Mouse (Mus musculus) embryonic stem cell, embryonic (primary cell): ENCODE measurements around the gene Tcte3.
"Not testable (repeated sequence)": the region's sequence is repeated elsewhere in the genome, so short reads cannot be mapped to it uniquely, and the experiment has no call there.

Experiments
- CTCF ChIA-PET, 4 experiments: fragments of 300-600 bp in 2 of 4; fragments of 350-600 bp in 2 of 4; sonication (Branson Sonifier 250); formaldehyde crosslinking; loops; one replicate each; lab custom pipeline; 2022; ENCODE audit warnings: inconsistent platforms in 2 of 4; lab: Charles Lee
- POLR2A ChIA-PET, 4 experiments: fragments of 300-600 bp in 2 of 4; fragments of 350-600 bp in 2 of 4; sonication (Branson Sonifier 250); formaldehyde crosslinking; loops; one replicate each; lab custom pipeline; 2022; ENCODE audit warnings: antibody characterized with exemption in 4 of 4, inconsistent platforms in 1 of 4; lab: Charles Lee

Gene Tcte3

GRCm38 (mm10) chr17:15041175-15041729, at the start of gene Tcte3, which contains the start of the genes Ermard and Gm3448:
Gene Tcte3 (minus strand): TSS chr17:15041488.
Gene Ermard (plus strand): TSS chr17:15041208.
Gene Gm3448 (minus strand): TSS chr17:15041537.
- POLR2A ChIA-PET, CTCF ChIA-PET: not testable (repeated sequence)

- ChIA-PET CTCF (no interaction called here), POLR2A (interaction anchor here in 1 of 4 experiments (0.6 to 1.3 kb wide), 2 partner anchors 13 to 20 kb away, joined by 3 read pairs; no protein-coding TSS in a partner anchor)
These were observed 47.3 kb upstream of the Tcte3 start for GRCm38 (mm10) chr17:15088591-15089001.

- ChIA-PET CTCF (no interaction called here), POLR2A (interaction anchor here in 1 of 4 experiments (0.6 to 1.3 kb wide), 2 partner anchors 13 to 20 kb away, joined by 3 read pairs; no protein-coding TSS in a partner anchor)
These were observed 46.9 kb upstream of the Tcte3 start for GRCm38 (mm10) chr17:15088166-15088565.

- POLR2A ChIA-PET: no interaction called here
- CTCF ChIA-PET: no interaction called here
These were observed 43.7 kb upstream of the Tcte3 start for GRCm38 (mm10) chr17:15085006-15085405.

GRCm38 (mm10) chr17:15084226-15084848, 43.0 kb upstream of the Tcte3 start:
- POLR2A ChIA-PET: interaction anchor here in 1 of 4 experiments (1.1 kb wide), 1 partner anchor 292 kb away, joined by 3 read pairs; no protein-coding TSS in a partner anchor
- CTCF ChIA-PET: no interaction called here

GRCm38 (mm10) chr17:15077536-15077935, 36.2 kb upstream of the Tcte3 start:
- ChIA-PET POLR2A (interaction anchor here in 3 of 4 experiments (0.5 to 1.5 kb wide), 4 partner anchors 9 to 836 kb away, joined by 3 to 5 read pairs (median 4); no protein-coding TSS in a partner anchor), CTCF (no interaction called here)

GRCm38 (mm10) chr17:15075033-15075432, 33.7 kb upstream of the Tcte3 start:
- CTCF ChIA-PET: no interaction called here
- POLR2A ChIA-PET: interaction anchor here in 3 of 4 experiments (0.5 to 1.1 kb wide), 4 partner anchors 173 to 489 kb away, joined by 3 read pairs; partner anchors contain the start of gene Prdm9 (in 1 of the 3)

GRCm38 (mm10) chr17:15072211-15072610, 30.9 kb upstream of the Tcte3 start:
- POLR2A ChIA-PET: no interaction called here
- CTCF ChIA-PET: no interaction called here

GRCm38 (mm10) chr17:15069124-15069523, 27.8 kb upstream of the Tcte3 start:
- POLR2A ChIA-PET: interaction anchor here (0.6 to 4.7 kb wide), 7 partner anchors 11 to 495 kb away, joined by 3 to 37 read pairs (median 3); partner anchors contain the start of genes Dll1 (in 1 of the 4), Fam120b (in 1 of the 4) and Prdm9 (in 1 of the 4)
- CTCF ChIA-PET: interaction anchor here in 1 of 4 experiments (0.7 to 0.9 kb wide), 2 partner anchors 308 to 387 kb away, joined by 3 to 7 read pairs; no protein-coding TSS in a partner anchor

- ChIA-PET CTCF (interaction anchor here in 2 of 4 experiments (0.6 to 0.9 kb wide), 3 partner anchors 309 to 404 kb away, joined by 3 to 7 read pairs (median 3); no protein-coding TSS in a partner anchor), POLR2A (interaction anchor here in 3 of 4 experiments (0.6 to 4.7 kb wide), 13 partner anchors 9 to 496 kb away, joined by 3 to 37 read pairs (median 3); partner anchors contain the start of genes Dll1 (in 1 of the 3), Fam120b (in 1 of the 3) and Prdm9 (in 1 of the 3))
These were observed 26.9 kb upstream of the Tcte3 start for GRCm38 (mm10) chr17:15068040-15068792.

- POLR2A ChIA-PET: interaction anchor here in 2 of 4 experiments (0.7 to 4.7 kb wide), 6 partner anchors 10 to 329 kb away, joined by 3 to 37 read pairs (median 4); partner anchors contain the start of gene Dll1 (in 1 of the 2)
- CTCF ChIA-PET: interaction anchor here in 2 of 4 experiments (1.6 to 2.8 kb wide), 5 partner anchors 232 to 406 kb away, joined by 6 to 16 read pairs (median 10); partner anchors contain the start of gene Dll1 (in 1 of the 2)
These were observed 25.6 kb upstream of the Tcte3 start for GRCm38 (mm10) chr17:15066911-15067310.

- CTCF ChIA-PET: interaction anchor here in 3 of 4 experiments (0.6 to 2.8 kb wide), 16 partner anchors 15 to 460 kb away, joined by 3 to 16 read pairs (median 6); partner anchors contain the start of genes Dll1 (in 1 of the 3) and Fam120b (in 1 of the 3)
These were observed 24.8 kb upstream of the Tcte3 start for GRCm38 (mm10) chr17:15066066-15066465.

GRCm38 (mm10) chr17:15065391-15066024, 24.2 kb upstream of the Tcte3 start:
- ChIA-PET CTCF (interaction anchor here (0.6 to 2.8 kb wide), 19 partner anchors 15 to 411 kb away, joined by 3 to 16 read pairs (median 5); partner anchors contain the start of genes Dll1 (in 1 of the 4) and Fam120b (in 1 of the 4)), POLR2A (interaction anchor here in 3 of 4 experiments (0.6 to 4.7 kb wide), 15 partner anchors 10 to 408 kb away, joined by 3 to 37 read pairs (median 4); partner anchors contain the start of gene Dll1 (in 1 of the 3))

More at GRCm38 (mm10) chr17:15066066-15066465, 24.8 kb upstream of the Tcte3 start:
- POLR2A ChIA-PET: interaction anchor here in 3 of 4 experiments (0.6 to 4.7 kb wide), 12 partner anchors 9 to 407 kb away, joined by 3 to 37 read pairs (median 4); partner anchors contain the start of gene Dll1 (in 1 of the 3)

- ChIA-PET CTCF (no interaction called here), POLR2A (interaction anchor here in 1 of 4 experiments (1.7 kb wide), 1 partner anchor 321 kb away, joined by 3 read pairs; no protein-coding TSS in a partner anchor)
These were observed 19.1 kb upstream of the Tcte3 start for GRCm38 (mm10) chr17:15060356-15060755.

GRCm38 (mm10) chr17:15059646-15060045, 18.4 kb upstream of the Tcte3 start:
- CTCF ChIA-PET: interaction anchor here in 1 of 4 experiments (1.2 kb wide), 1 partner anchor 14 kb away, joined by 3 read pairs; no protein-coding TSS in a partner anchor

GRCm38 (mm10) chr17:15058161-15058591, 16.9 kb upstream of the Tcte3 start:
- CTCF ChIA-PET: no interaction called here
- POLR2A ChIA-PET: interaction anchor here in 1 of 4 experiments (0.9 to 1.7 kb wide), 3 partner anchors 11 to 338 kb away, joined by 3 read pairs; partner anchors contain the start of gene Fam120b

More at GRCm38 (mm10) chr17:15059646-15060045, 18.4 kb upstream of the Tcte3 start:
- POLR2A ChIA-PET: interaction anchor here in 2 of 4 experiments (1.3 to 1.7 kb wide), 2 partner anchors 34 to 321 kb away, joined by 3 to 4 read pairs; no protein-coding TSS in a partner anchor

- ChIA-PET POLR2A (interaction anchor here in 2 of 4 experiments (0.6 to 1.5 kb wide), 3 partner anchors 9 to 385 kb away, joined by 3 to 4 read pairs (median 4); no protein-coding TSS in a partner anchor), CTCF (interaction anchor here in 1 of 4 experiments (0.5 kb wide), 1 partner anchor 51 kb away, joined by 4 read pairs; no protein-coding TSS in a partner anchor)
These were observed 14.6 kb upstream of the Tcte3 start for GRCm38 (mm10) chr17:15055925-15056324.
